ENCODE assay signal across 7 mouse cellular contexts in the genomic region with DNA sequence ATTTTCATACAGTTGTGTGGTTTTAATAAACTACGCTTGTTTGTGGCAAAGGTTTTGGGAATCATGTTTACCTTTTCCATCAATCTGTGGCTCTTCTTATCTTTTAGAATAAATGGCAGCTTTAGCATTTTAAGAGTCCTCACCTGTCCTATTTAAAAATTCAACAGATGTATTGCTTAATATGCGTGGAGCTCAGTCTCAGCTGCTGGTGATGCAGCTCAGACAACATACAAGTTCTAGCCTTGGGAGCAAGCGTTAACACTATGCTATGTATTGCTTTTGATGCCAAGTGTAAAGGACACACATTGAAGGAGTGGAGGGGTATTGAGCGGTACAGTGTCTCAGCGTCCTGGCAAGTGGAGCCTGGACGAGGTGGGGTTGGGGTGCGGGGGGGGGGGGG. TPM values are rescaled to one million over a fixed set of nuclear protein-coding genes. Genes with fewer than 3 reads are reported as not detected.
DNase-seq lines count a peak whose midpoint lies in the region; ATAC-seq and TF ChIP-seq lines count a peak whose summit lies in the region.

No protein-coding gene starts in this region.

- intact Hi-C loops in left cerebral cortex, adult 2 months (cut with DNase I) = loop anchor here (1.0 to 2.0 kb wide), 2 partner anchors 32 to 55 kb away; a partner anchor contains a TSS
- intact Hi-C loops in left cerebral cortex, postnatal 14 days (cut with DNase I) = loop anchor here (2.0 kb wide), 2 partner anchors 33 to 59 kb away; a partner anchor contains a TSS

- WGBS in embryonic facial prominence, embryonic 10.5 days = 13% methylated on average over 7 of the region's 7 CpGs
- 4% methylated on average over 6 of the region's 7 CpGs for WGBS in intestine, postnatal 0 days
- 9% methylated on average over 7 of the region's 7 CpGs for WGBS in neural tube, embryonic 15.5 days

- DNase-seq in left cerebral cortex, adult 2 months (ENCODE audit: extremely low spot score in 1 of 2, low spot score in 2 of 2) = no peak
- no peak for DNase-seq in left cerebral cortex, postnatal 14 days (ENCODE audit: low spot score in 2 of 2)
- DNase-seq in embryonic facial prominence, embryonic 10.5 days (ENCODE audit: low spot score) = no peak
- DNase-seq in thymus, postnatal 10 days (ENCODE audit: low spot score in 2 of 2) = no peak
- no peak for DNase-seq in gastrocnemius, adult 18-20 months (ENCODE audit: low spot score)

- no peaks in the 10 kb centered on the region for H3K9me3 ChIP-seq in embryonic facial prominence, embryonic 10.5 days
- H3K9me3 ChIP-seq in intestine, postnatal 0 days (ENCODE audit: control insufficient read depth) = no peaks in the 10 kb centered on the region
- no peaks in the 10 kb centered on the region for H3K9me3 ChIP-seq in neural tube, embryonic 15.5 days (replicated peaks)

- H3K27me3 ChIP-seq in embryonic facial prominence, embryonic 10.5 days (replicated peaks; ENCODE audit: low read depth, poor library complexity, severe bottlenecking) = no peaks in the 10 kb centered on the region
- H3K27me3 ChIP-seq in intestine, postnatal 0 days (replicated peaks; ENCODE audit: control insufficient read depth, insufficient read depth, low read length) = no peaks in the 10 kb centered on the region
- H3K27me3 ChIP-seq in neural tube, embryonic 15.5 days (replicated peaks) = no peaks in the 10 kb centered on the region

- TF ChIP-seq CTCF in left cerebral cortex, adult 2 months (IDR thresholded peaks at IDR 0.05) = no peak
- no peak for TF ChIP-seq CTCF in intestine, postnatal 0 days (IDR thresholded peaks at IDR 0.05; ENCODE audit: low read depth)

- no peak for ATAC-seq in intestine, postnatal 0 days
- peak; percentile 4; the same call in 1 of the 2 replicates for ATAC-seq in neural tube, embryonic 15.5 days (ENCODE audit: low FRiP score)

- H3K4me3 ChIP-seq in left cerebral cortex, adult 2 months = peak overlapping the region; percentile 79
- peak overlapping the region; percentile 96 for H3K4me3 ChIP-seq in embryonic facial prominence, embryonic 10.5 days
- H3K4me3 ChIP-seq in intestine, postnatal 0 days (ENCODE audit: low read depth, low read length) = peak overlapping the region; percentile 96
- H3K4me3 ChIP-seq in neural tube, embryonic 15.5 days (replicated peaks) = peak overlapping the region; percentile 83

- H3K36me3 ChIP-seq in embryonic facial prominence, embryonic 10.5 days (replicated peaks) = peaks cover 34% of the 10 kb centered on the region
- H3K36me3 ChIP-seq in intestine, postnatal 0 days (ENCODE audit: control insufficient read depth, insufficient read depth) = peaks cover 14% of the 10 kb centered on the region; the same call in 1 of the 2 replicates
- H3K36me3 ChIP-seq in neural tube, embryonic 15.5 days = peaks cover 17% of the 10 kb centered on the region

- H3K4me1 ChIP-seq in embryonic facial prominence, embryonic 10.5 days = peaks cover 10% of the 10 kb centered on the region
- H3K4me1 ChIP-seq in intestine, postnatal 0 days (replicated peaks; ENCODE audit: control insufficient read depth, insufficient read depth, low read length) = no peaks in the 10 kb centered on the region
- peaks cover 26% of the 10 kb centered on the region for H3K4me1 ChIP-seq in neural tube, embryonic 15.5 days

- peak overlapping the region; percentile 68 for H3K4me2 ChIP-seq in intestine, postnatal 0 days (replicated peaks; ENCODE audit: low read depth)
- peak overlapping the region; percentile 66 for H3K4me2 ChIP-seq in neural tube, embryonic 15.5 days

- H3K27ac ChIP-seq in left cerebral cortex, adult 2 months = peak overlapping the region; percentile 96
- no peak overlapping the region for H3K27ac ChIP-seq in embryonic facial prominence, embryonic 10.5 days (replicated peaks)
- H3K27ac ChIP-seq in intestine, postnatal 0 days (ENCODE audit: low read depth, low read length) = peak overlapping the region; percentile 75
- peak overlapping the region; percentile 90; the same call in 1 of the 2 replicates for H3K27ac ChIP-seq in neural tube, embryonic 15.5 days (replicated peaks)

- peak overlapping the region; percentile 68 for H3K9ac ChIP-seq in intestine, postnatal 0 days (ENCODE audit: low read depth, low read length)
- H3K9ac ChIP-seq in neural tube, embryonic 15.5 days (replicated peaks) = peak overlapping the region; percentile 79

RNA-seq across cellular contexts. Expression of a gene that starts 0.5 kb away (rescaled TPM):
- total RNA-seq in left cerebral cortex, adult 2 months (2021) = 100 to 1,000 TPM; 339 to 400 TPM
- 100 to 1,000 TPM; 430 to 476 TPM for total RNA-seq in left cerebral cortex, postnatal 14 days (2021)
- polyA plus RNA-seq in embryonic facial prominence, embryonic 10.5 days (2016; fragmentation: Nextera tagmentation; extraction: Ambion mirVana) = 464 and 490 TPM in 2 replicates
- 262 and 264 TPM in 2 replicates for polyA plus RNA-seq in intestine, postnatal 0 days (2015; fragmentation: Nextera tagmentation; extraction: Ambion mirVana)
- 264 and 298 TPM in 2 replicates for polyA plus RNA-seq in neural tube, embryonic 15.5 days (2015; fragmentation: Nextera tagmentation; extraction: Ambion mirVana)
- 100 to 1,000 TPM; 521 to 526 TPM for total RNA-seq in gastrocnemius, adult 18-20 months (2021)

RNA-seq across cellular contexts. Expression of a gene that starts 0.7 kb away (rescaled TPM):
- total RNA-seq in left cerebral cortex, adult 2 months (2021) = 100 to 1,000 TPM in 1 of 2 experiments, 10 to 100 TPM in 1; 97.0 to 107 TPM
- total RNA-seq in left cerebral cortex, postnatal 14 days (2021) = 10 to 100 TPM; 95.0 to 98.3 TPM
- polyA plus RNA-seq in embryonic facial prominence, embryonic 10.5 days (2016; fragmentation: Nextera tagmentation; extraction: Ambion mirVana) = 10.6 and 11.6 TPM in 2 replicates
- 23.4 and 24.9 TPM in 2 replicates for polyA plus RNA-seq in intestine, postnatal 0 days (2015; fragmentation: Nextera tagmentation; extraction: Ambion mirVana)
- 60.9 and 70.3 TPM in 2 replicates for polyA plus RNA-seq in neural tube, embryonic 15.5 days (2015; fragmentation: Nextera tagmentation; extraction: Ambion mirVana)
- total RNA-seq in gastrocnemius, adult 18-20 months (2021) = 10 to 100 TPM; 35.7 to 38.0 TPM

RNA-seq across cellular contexts. Expression of a gene that starts 32.7 kb away (rescaled TPM):
- 10 to 100 TPM; 74.2 to 97.1 TPM for total RNA-seq in left cerebral cortex, adult 2 months (2021)
- total RNA-seq in left cerebral cortex, postnatal 14 days (2021) = 10 to 100 TPM; 64.1 to 66.1 TPM
- polyA plus RNA-seq in embryonic facial prominence, embryonic 10.5 days (2016; fragmentation: Nextera tagmentation; extraction: Ambion mirVana) = 4.3 and 4.7 TPM in 2 replicates
- polyA plus RNA-seq in intestine, postnatal 0 days (2015; fragmentation: Nextera tagmentation; extraction: Ambion mirVana) = 7.2 and 7.6 TPM in 2 replicates
- 5.6 and 6.1 TPM in 2 replicates for polyA plus RNA-seq in neural tube, embryonic 15.5 days (2015; fragmentation: Nextera tagmentation; extraction: Ambion mirVana)
- total RNA-seq in gastrocnemius, adult 18-20 months (2021) = 10 to 100 TPM; 60.7 to 61.4 TPM

RNA-seq across cellular contexts. Expression of a gene that starts 60.0 kb away (rescaled TPM):
- total RNA-seq in left cerebral cortex, adult 2 months (2021) = 100 to 1,000 TPM; 119 to 123 TPM
- 100 to 1,000 TPM; 119 to 127 TPM for total RNA-seq in left cerebral cortex, postnatal 14 days (2021)
- polyA plus RNA-seq in embryonic facial prominence, embryonic 10.5 days (2016; fragmentation: Nextera tagmentation; extraction: Ambion mirVana) = 163 and 165 TPM in 2 replicates
- 72.3 and 74.5 TPM in 2 replicates for polyA plus RNA-seq in intestine, postnatal 0 days (2015; fragmentation: Nextera tagmentation; extraction: Ambion mirVana)
- polyA plus RNA-seq in neural tube, embryonic 15.5 days (2015; fragmentation: Nextera tagmentation; extraction: Ambion mirVana) = 200 and 213 TPM in 2 replicates
- total RNA-seq in gastrocnemius, adult 18-20 months (2021) = 10 to 100 TPM; 89.6 to 97.0 TPM
